In genomic region chr7:130533316-130534260, GRCm38 (mm10) we compare ENCODE assay signal across 8 mouse cellular contexts. TPM values are rescaled to one million over a fixed set of nuclear protein-coding genes. Genes with fewer than 3 reads are reported as not detected.
A peak's percentile ranks its signal among the peaks of the same experiment; 100 is the strongest.
DNase-seq lines count a peak whose midpoint lies in the region; ATAC-seq and TF ChIP-seq lines count a peak whose summit lies in the region.

No protein-coding gene starts in this region.

- peak; percentile 54; the same call in 1 of the 2 replicates for ATAC-seq in hindbrain, embryonic 11.5 days (ENCODE audit: low FRiP score)
- ATAC-seq in lung, postnatal 0 days, result peak; percentile 90

- no peaks in the 10 kb centered on the region for H3K9me3 ChIP-seq in hindbrain, embryonic 11.5 days (ENCODE audit: control insufficient read depth, low read length)
- no peaks in the 10 kb centered on the region for H3K9me3 ChIP-seq in lung, postnatal 0 days (ENCODE audit: low read length)

- DNase-seq in MEL-GATA-1-ER (ENCODE audit: extremely low read depth, low read depth), result peak; percentile 74
- DNase-seq in cerebellum, adult 9-10 months, result peak; percentile 89
- peak; percentile 59 to 80 for DNase-seq in frontal cortex, postnatal 10 days (ENCODE audit: low spot score in 2 of 2)
- peak; percentile 92 for DNase-seq in hindbrain, embryonic 11.5 days (ENCODE audit: low spot score)
- DNase-seq in layer of hippocampus, adult 9-11 months, result peak; percentile 74
- peak; percentile 93 for DNase-seq in lung, postnatal 0 days (ENCODE audit: low spot score)
- DNase-seq in ovary, postnatal 14 days (ENCODE audit: low spot score), result peak; percentile 94
- DNase-seq in thymus, postnatal 10 days (ENCODE audit: low spot score in 2 of 2), result peak; percentile 50 to 84

- no peaks in the 10 kb centered on the region for H3K27me3 ChIP-seq in hindbrain, embryonic 11.5 days (ENCODE audit: control insufficient read depth, insufficient read depth, low read length)
- no peaks in the 10 kb centered on the region for H3K27me3 ChIP-seq in lung, postnatal 0 days (replicated peaks; ENCODE audit: insufficient read depth, low read length)

- peak; percentile 95 for TF ChIP-seq CTCF in lung, postnatal 0 days (IDR thresholded peaks at IDR 0.05)

- no peak overlapping the region for H3K4me3 ChIP-seq in hindbrain, embryonic 11.5 days (ENCODE audit: low read depth, low read length)
- H3K4me3 ChIP-seq in lung, postnatal 0 days (ENCODE audit: low read depth, low read length), result no peak overlapping the region

- H3K4me2 ChIP-seq in hindbrain, embryonic 11.5 days (replicated peaks; ENCODE audit: low read depth, low read length), result no peak overlapping the region
- no peak overlapping the region for H3K4me2 ChIP-seq in lung, postnatal 0 days (replicated peaks; ENCODE audit: low read depth, low read length)

- no peaks in the 10 kb centered on the region; the same call in 1 of the 2 replicates for H3K4me1 ChIP-seq in hindbrain, embryonic 11.5 days (replicated peaks; ENCODE audit: control insufficient read depth, insufficient read depth, low read length)
- H3K4me1 ChIP-seq in lung, postnatal 0 days (ENCODE audit: insufficient read depth, low read depth, low read length), result no peaks in the 10 kb centered on the region

- no peak for TF ChIP-seq EP300 in lung, postnatal 0 days (IDR thresholded peaks at IDR 0.05)

- H3K9ac ChIP-seq in hindbrain, embryonic 11.5 days (ENCODE audit: low read depth, low read length), result no peak overlapping the region
- H3K9ac ChIP-seq in lung, postnatal 0 days (replicated peaks; ENCODE audit: low read depth), result no peak overlapping the region

- H3K27ac ChIP-seq in hindbrain, embryonic 11.5 days (ENCODE audit: low read depth, low read length), result no peak overlapping the region
- H3K27ac ChIP-seq in lung, postnatal 0 days (ENCODE audit: low read length), result no peak overlapping the region

- 0 out of 2 replicates have a peak, but pooled peaks cover 5% of the 10 kb centered on the region for H3K36me3 ChIP-seq in hindbrain, embryonic 11.5 days (ENCODE audit: control insufficient read depth, insufficient read depth, low read length)
- peaks cover 16% of the 10 kb centered on the region for H3K36me3 ChIP-seq in lung, postnatal 0 days (ENCODE audit: insufficient read depth, low read length)

- WGBS in hindbrain, embryonic 11.5 days, result 55% methylated on average over 24 of the region's 25 CpGs
- 41% methylated on average over 24 of the region's 25 CpGs for WGBS in lung, postnatal 0 days

RNA-seq across cellular contexts. Expression of gene Ate1, which starts 13.4 kb away (rescaled TPM):
- 53.0 and 76.1 TPM in 2 replicates for polyA plus RNA-seq in hindbrain, embryonic 11.5 days (2014; fragmentation: Nextera tagmentation; extraction: Ambion mirVana)
- 69.5 and 78.2 TPM in 2 replicates for polyA plus RNA-seq in lung, postnatal 0 days (2015; fragmentation: Nextera tagmentation; extraction: Ambion mirVana)

RNA-seq across cellular contexts. Expression of gene Nsmce4a, which starts 39.3 kb away (rescaled TPM):
- 197 and 198 TPM in 2 replicates for polyA plus RNA-seq in hindbrain, embryonic 11.5 days (2014; fragmentation: Nextera tagmentation; extraction: Ambion mirVana)
- polyA plus RNA-seq in lung, postnatal 0 days (2015; fragmentation: Nextera tagmentation; extraction: Ambion mirVana), result 101 and 108 TPM in 2 replicates

RNA-seq across cellular contexts. Expression of gene Tacc2, which starts 43.6 kb away (rescaled TPM):
- 45.1 and 46.8 TPM in 2 replicates for polyA plus RNA-seq in hindbrain, embryonic 11.5 days (2014; fragmentation: Nextera tagmentation; extraction: Ambion mirVana)
- 18.9 and 19.8 TPM in 2 replicates for polyA plus RNA-seq in lung, postnatal 0 days (2015; fragmentation: Nextera tagmentation; extraction: Ambion mirVana)
